Mouse (Mus musculus): ENCODE data around the gene Ctf2. TPM values are rescaled to one million over a fixed set of nuclear protein-coding genes. Genes with fewer than 3 reads are reported as not detected.

Gene Ctf2
- polyA plus RNA-seq, 2 experiments = 0.03 to 0.34 TPM

GRCm38 (mm10) chr7:127707045-127707956, 24.7 kb downstream of the Ctf2 start:
- Histone ChIP-seq H3K9ac (ENCODE audit: low read depth, low read length, severe bottlenecking) (peak overlapping the region; percentile 92), H3K27ac (replicated peaks; ENCODE audit: low read depth, low read length) (peak overlapping the region; percentile 98), H3K4me2 (replicated peaks; ENCODE audit: low read depth, low read length, severe bottlenecking) (peak overlapping the region; percentile 87), H3K36me3 (ENCODE audit: control insufficient read depth, insufficient read depth, low read length) (peaks cover 48% of the 10 kb centered on the region), H3K27me3 (ENCODE audit: control insufficient read depth, insufficient read depth, low read length) (no peaks in the 10 kb centered on the region), H3K4me1 (ENCODE audit: control insufficient read depth, insufficient read depth, low read length) (peaks cover 34% of the 10 kb centered on the region), H3K9me3 (ENCODE audit: control insufficient read depth, low read length) (no peaks in the 10 kb centered on the region), H3K4me3 (replicated peaks; ENCODE audit: low read length) (peak overlapping the region; percentile 83)
- WGBS = 19% methylated on average over 22 of the region's 22 CpGs
- DNase-seq (ENCODE audit: low spot score) (peak; percentile 66), ATAC-seq (ENCODE audit: low FRiP score, low read depth) (no peak)
- no peak for TF ChIP-seq POLR2A (IDR thresholded peaks at IDR 0.05; ENCODE audit: borderline replicate concordance, extremely low read depth, insufficient read depth, insufficient read length)

DNA sequence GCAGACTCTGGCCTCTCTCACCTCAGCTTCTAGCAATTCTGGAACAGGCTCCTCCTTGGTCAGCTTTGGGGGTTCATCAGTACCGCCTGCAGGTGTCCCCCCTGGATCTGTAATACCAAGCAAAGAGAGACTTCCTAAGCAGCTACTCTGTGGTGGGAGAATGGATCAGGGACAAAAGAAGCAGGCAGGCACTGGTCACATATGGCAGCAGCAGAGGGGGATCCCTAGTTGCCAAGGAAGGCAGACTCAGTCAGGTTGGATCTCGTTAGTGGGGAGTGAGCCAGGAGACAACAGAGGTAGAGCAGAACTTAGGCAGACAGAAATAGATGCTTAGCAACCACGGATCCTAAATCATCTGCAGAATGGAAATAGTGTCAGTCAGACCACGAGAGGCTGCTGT, 26.3 kb downstream of the Ctf2 start:
- Histone ChIP-seq H3K4me1 (ENCODE audit: control insufficient read depth, insufficient read depth, low read length) (peaks cover 18% of the 10 kb centered on the region), H3K4me3 (replicated peaks; ENCODE audit: low read length) (no peak overlapping the region), H3K9me3 (ENCODE audit: control insufficient read depth, low read length) (no peaks in the 10 kb centered on the region), H3K27me3 (ENCODE audit: control insufficient read depth, insufficient read depth, low read length) (no peaks in the 10 kb centered on the region), H3K27ac (replicated peaks; ENCODE audit: low read depth, low read length) (no peak overlapping the region), H3K4me2 (replicated peaks; ENCODE audit: low read depth, low read length, severe bottlenecking) (no peak overlapping the region), H3K36me3 (ENCODE audit: control insufficient read depth, insufficient read depth, low read length) (peaks cover 56% of the 10 kb centered on the region), H3K9ac (ENCODE audit: low read depth, low read length, severe bottlenecking) (no peak overlapping the region)
- no peak for TF ChIP-seq POLR2A (IDR thresholded peaks at IDR 0.05; ENCODE audit: borderline replicate concordance, extremely low read depth, insufficient read depth, insufficient read length)
- ATAC-seq (ENCODE audit: low FRiP score, low read depth) (no peak), DNase-seq (ENCODE audit: low spot score) (no peak)
- 72% methylated on average over 4 of the region's 4 CpGs for WGBS

DNA sequence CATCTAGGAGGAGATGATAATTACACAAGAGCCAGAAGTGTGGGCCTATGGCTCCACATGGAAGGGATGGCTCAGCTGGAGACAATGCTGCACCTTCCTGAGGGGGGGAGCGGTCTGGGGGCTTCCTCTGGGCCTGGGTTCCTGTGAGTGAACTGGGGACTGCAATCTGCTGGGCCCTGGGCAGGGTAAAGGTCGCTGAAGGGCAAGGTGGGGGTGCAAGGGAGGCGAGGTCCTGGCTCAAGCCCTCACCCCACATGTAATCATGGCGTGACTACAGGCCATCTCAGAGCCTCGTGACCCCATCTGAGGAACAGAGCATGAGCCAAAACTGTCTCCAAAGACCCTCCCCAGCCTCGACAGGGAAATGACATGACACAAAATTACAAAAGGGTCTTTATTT, 27.4 kb downstream of the Ctf2 start:
- no peak for TF ChIP-seq POLR2A (IDR thresholded peaks at IDR 0.05; ENCODE audit: borderline replicate concordance, extremely low read depth, insufficient read depth, insufficient read length)
- Histone ChIP-seq H3K36me3 (ENCODE audit: control insufficient read depth, insufficient read depth, low read length) (peaks cover 67% of the 10 kb centered on the region), H3K27ac (replicated peaks; ENCODE audit: low read depth, low read length) (no peak overlapping the region), H3K27me3 (ENCODE audit: control insufficient read depth, insufficient read depth, low read length) (no peaks in the 10 kb centered on the region), H3K4me3 (replicated peaks; ENCODE audit: low read length) (no peak overlapping the region), H3K9ac (ENCODE audit: low read depth, low read length, severe bottlenecking) (no peak overlapping the region), H3K4me1 (ENCODE audit: control insufficient read depth, insufficient read depth, low read length) (peaks cover 16% of the 10 kb centered on the region), H3K9me3 (ENCODE audit: control insufficient read depth, low read length) (no peaks in the 10 kb centered on the region), H3K4me2 (replicated peaks; ENCODE audit: low read depth, low read length, severe bottlenecking) (no peak overlapping the region)
- DNase-seq (ENCODE audit: low spot score) (no peak), ATAC-seq (ENCODE audit: low FRiP score, low read depth) (no peak)
- 89% methylated on average over 6 of the region's 6 CpGs for WGBS

DNA sequence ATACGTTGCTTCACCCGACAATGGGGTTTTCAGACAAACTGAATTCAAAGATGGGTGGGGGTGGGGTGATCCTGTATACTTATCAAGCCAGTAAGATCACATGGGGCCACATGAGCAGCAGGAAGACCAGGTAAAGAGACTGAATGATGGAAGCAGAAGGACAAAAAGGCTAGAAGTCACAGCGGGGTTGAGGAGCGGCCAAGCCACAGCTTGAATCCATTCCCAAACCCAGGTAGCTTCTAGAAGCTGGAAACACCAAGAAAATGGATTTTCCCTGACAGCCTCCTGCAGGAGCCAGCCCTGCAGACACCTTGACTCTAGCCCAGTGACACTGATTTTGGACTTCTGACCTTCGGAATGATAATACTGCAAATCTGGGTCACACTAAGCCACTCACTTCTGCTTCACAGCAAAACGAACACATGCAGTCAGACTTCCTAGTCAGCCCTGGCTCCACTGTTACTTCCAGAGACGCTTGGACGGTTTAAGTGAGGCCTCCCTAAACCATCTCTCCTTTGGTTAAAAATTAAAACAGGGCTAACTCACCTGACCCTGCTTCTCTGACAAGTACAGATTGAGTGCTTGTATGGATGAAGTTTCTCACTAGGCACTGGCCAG, 28.3 kb downstream of the Ctf2 start:
- DNase-seq (ENCODE audit: low spot score) (no peak), ATAC-seq (ENCODE audit: low FRiP score, low read depth) (no peak)
- no peak for TF ChIP-seq POLR2A (IDR thresholded peaks at IDR 0.05; ENCODE audit: borderline replicate concordance, extremely low read depth, insufficient read depth, insufficient read length)
- Histone ChIP-seq H3K9ac (ENCODE audit: low read depth, low read length, severe bottlenecking) (no peak overlapping the region), H3K27ac (replicated peaks; ENCODE audit: low read depth, low read length) (no peak overlapping the region), H3K4me1 (ENCODE audit: control insufficient read depth, insufficient read depth, low read length) (peaks cover 11% of the 10 kb centered on the region), H3K4me3 (replicated peaks; ENCODE audit: low read length) (no peak overlapping the region), H3K27me3 (ENCODE audit: control insufficient read depth, insufficient read depth, low read length) (no peaks in the 10 kb centered on the region), H3K36me3 (ENCODE audit: control insufficient read depth, insufficient read depth, low read length) (peaks cover 75% of the 10 kb centered on the region), H3K9me3 (ENCODE audit: control insufficient read depth, low read length) (no peaks in the 10 kb centered on the region), H3K4me2 (replicated peaks; ENCODE audit: low read depth, low read length, severe bottlenecking) (no peak overlapping the region)
- WGBS = 89% methylated on average over 8 of the region's 8 CpGs

DNA sequence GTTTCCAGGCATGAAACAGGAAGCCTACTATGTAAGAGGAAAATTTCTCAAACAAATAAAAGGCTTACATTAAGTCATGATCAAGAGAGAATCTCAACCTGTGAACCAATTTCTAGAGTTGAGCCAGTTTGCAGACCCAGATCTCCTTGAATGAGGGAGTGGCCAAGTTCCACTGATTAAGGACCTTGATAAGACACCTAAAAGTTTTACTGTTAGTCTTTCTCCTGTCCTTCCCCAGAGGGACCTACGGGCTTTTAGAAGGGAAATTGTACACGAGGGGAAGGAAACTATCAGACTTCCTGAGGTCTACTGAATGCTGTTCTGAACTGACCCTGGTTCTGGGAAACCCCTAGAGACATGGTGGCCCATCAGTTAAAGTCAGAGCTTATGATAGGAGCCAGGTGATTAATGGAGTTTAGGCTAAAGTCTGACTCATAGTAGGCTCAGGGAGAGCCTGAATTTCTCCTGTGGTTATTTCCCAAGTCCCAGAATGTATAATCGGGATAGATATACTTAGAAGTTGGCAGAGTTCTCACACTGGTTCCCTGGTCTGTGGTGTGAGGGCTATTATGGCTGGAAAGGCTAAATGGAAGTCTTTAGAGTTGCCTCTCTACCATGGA, 31.1 kb downstream of the Ctf2 start:
- H3K9me3 ChIP-seq (ENCODE audit: control insufficient read depth, low read length) = no peaks in the 10 kb centered on the region
- DNase-seq (ENCODE audit: low spot score) = no peak
- 86% methylated on average over 3 of the region's 3 CpGs for WGBS
- H3K27ac ChIP-seq (replicated peaks; ENCODE audit: low read depth, low read length) = no peak overlapping the region
- H3K4me1 ChIP-seq (ENCODE audit: control insufficient read depth, insufficient read depth, low read length) = no peaks in the 10 kb centered on the region
- TF ChIP-seq POLR2A (IDR thresholded peaks at IDR 0.05; ENCODE audit: borderline replicate concordance, extremely low read depth, insufficient read depth, insufficient read length) = no peak
- H3K36me3 ChIP-seq (ENCODE audit: control insufficient read depth, insufficient read depth, low read length) = peaks cover 68% of the 10 kb centered on the region
- no peak overlapping the region for H3K4me3 ChIP-seq (replicated peaks; ENCODE audit: low read length)
- no peak overlapping the region for H3K4me2 ChIP-seq (replicated peaks; ENCODE audit: low read depth, low read length, severe bottlenecking)
- H3K9ac ChIP-seq (ENCODE audit: low read depth, low read length, severe bottlenecking) = no peak overlapping the region
- no peak for ATAC-seq (ENCODE audit: low FRiP score, low read depth)
- no peaks in the 10 kb centered on the region for H3K27me3 ChIP-seq (ENCODE audit: control insufficient read depth, insufficient read depth, low read length)
